Mouse (Mus musculus) midbrain, postnatal 0 days (tissue): ENCODE results near the gene Cbx6. TPM values are rescaled to one million over a fixed set of nuclear protein-coding genes. Genes with fewer than 3 reads are reported as not detected.

Experiments
- ATAC-seq: fragments of 200-750 bp; cut with Nextera tagmentation; 2 replicates; pipeline ENCODE4 v1.8.0; 2017; ENCODE audit warnings: moderate number of reproducible peaks, mild to moderate bottlenecking, moderate TSS enrichment, moderate library complexity; ENCODE audit not compliant: low FRiP score
- DNase-seq: peaks from one replicate; pipeline ENCODE4 v3.0.0-alpha.2; 2015; ENCODE audit warnings: low spot score
- H3K27ac ChIP-seq: fragments of 300-500 bp; sonication (generic); 2 replicates; pipeline ENCODE4 v1.5.1; 2014; ENCODE audit warnings: low read depth, mild to moderate bottlenecking, low read length, mixed read lengths
- H3K27me3 ChIP-seq: fragments of 300-500 bp; sonication (generic); 2 replicates; pipeline ENCODE4 v1.6.1; 2014; ENCODE audit warnings: low read length, control low read depth, mixed read lengths; ENCODE audit not compliant: insufficient read depth
- H3K36me3 ChIP-seq: fragments of 300-500 bp; sonication (generic); 2 replicates; pipeline ENCODE4 v1.6.1; 2014; ENCODE audit warnings: low read length, control low read depth, mixed read lengths; ENCODE audit not compliant: insufficient read depth
- H3K4me1 ChIP-seq: fragments of 300-500 bp; sonication (generic); 2 replicates; pipeline ENCODE4 v1.6.1; 2014; ENCODE audit warnings: mild to moderate bottlenecking, control low read depth, antibody characterized with exemption, low read length, mixed read lengths; ENCODE audit not compliant: insufficient read depth
- H3K4me2 ChIP-seq: fragments of 300-500 bp; sonication (generic); 2 replicates; pipeline ENCODE4 v1.6.1; 2014; ENCODE audit warnings: low read depth, mild to moderate bottlenecking, low read length, mixed read lengths; ENCODE audit not compliant: poor library complexity, severe bottlenecking
- H3K4me3 ChIP-seq: fragments of 300-500 bp; sonication (generic); 2 replicates; pipeline ENCODE4 v1.5.1; 2014; ENCODE audit warnings: low read depth, mild to moderate bottlenecking, low read length, moderate library complexity
- H3K9ac ChIP-seq: fragments of 300-500 bp; sonication (generic); replicated peaks from 2 replicates; pipeline ENCODE4 v1.6.1; 2014; ENCODE audit warnings: mild to moderate bottlenecking, low read length, moderate library complexity, mixed read lengths; ENCODE audit not compliant: poor library complexity, severe bottlenecking
- H3K9me3 ChIP-seq: fragments of 300-500 bp; sonication (generic); 2 replicates; pipeline ENCODE4 v1.6.1; 2016; ENCODE audit warnings: low read length, control low read depth
- CTCF ChIP-seq: IDR thresholded peaks from 2 replicates; pipeline ENCODE4 v1.5.1; 2016; ENCODE audit warnings: antibody characterized with exemption, mild to moderate bottlenecking
- WGBS: fragments of 180-500 bp; shearing (Covaris S2); extraction: QIAGEN DNeasy Blood & Tissue Kit; methylation state at CpG from one replicate; pipeline ENCODE4 v1.1.7; 2014; 5-methylcytosine and 5-hydroxymethylcytosine counted together
- polyA plus RNA-seq: library from polyadenylated mRNA; unstranded; fragments of >200 nt; fragmentation: Nextera tagmentation; extraction: Ambion mirVana; gene quantifications from 2 replicates; pipeline ENCODE4 v1.2.1, GENCODE M21; 2015
- total RNA-seq: library from RNA; depleted of rRNA; stranded (reverse); fragments of >200 nt; gene quantifications from 2 replicates; pipeline ENCODE4 v1.2.3, GENCODE M21; 2014

Gene Cbx6
- total and polyA plus RNA-seq, 2 experiments from 2014 or later: 65.0 to 118 TPM

DNA sequence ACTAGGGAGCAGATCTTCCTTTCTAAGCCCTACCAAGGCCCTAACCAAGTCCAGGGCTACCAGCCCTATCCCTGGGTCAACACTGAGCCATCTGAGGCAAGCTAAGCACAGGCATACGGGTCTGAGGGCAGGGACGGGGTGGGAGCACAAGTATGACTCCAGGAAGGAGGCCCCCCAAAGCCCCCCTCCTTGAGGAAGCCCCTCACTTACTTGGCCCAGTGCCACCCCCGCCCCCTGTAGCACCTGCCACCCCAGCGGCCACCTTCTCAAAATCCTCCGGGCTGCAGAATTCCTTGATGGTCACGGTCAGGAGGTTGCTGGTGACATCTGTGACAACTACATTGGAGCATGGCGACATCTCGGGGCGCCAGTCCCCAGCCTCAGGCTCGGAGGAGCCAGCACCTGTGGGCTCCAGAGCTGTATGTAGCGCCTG, 6.7 kb downstream of the Cbx6 start:
- no peaks in the 10 kb centered on the region for H3K27me3 ChIP-seq
- no peak for TF ChIP-seq CTCF
- peaks cover 9% of the 10 kb centered on the region; the same call in 1 of the 2 replicates for H3K4me1 ChIP-seq
- no peak overlapping the region for H3K4me2 ChIP-seq
- no peaks in the 10 kb centered on the region for H3K9me3 ChIP-seq
- peak overlapping the region; percentile 39; the same call in 1 of the 2 replicates for H3K9ac ChIP-seq
- no peak overlapping the region for H3K4me3 ChIP-seq
- WGBS: 67% methylated on average over 11 of the region's 11 CpGs
- H3K27ac ChIP-seq: 0 out of 2 replicates have a peak overlapping the region, but pooled peaks have one; percentile 6
- ATAC-seq (no peak), DNase-seq (no peak)
- peaks cover 27% of the 10 kb centered on the region for H3K36me3 ChIP-seq

DNA sequence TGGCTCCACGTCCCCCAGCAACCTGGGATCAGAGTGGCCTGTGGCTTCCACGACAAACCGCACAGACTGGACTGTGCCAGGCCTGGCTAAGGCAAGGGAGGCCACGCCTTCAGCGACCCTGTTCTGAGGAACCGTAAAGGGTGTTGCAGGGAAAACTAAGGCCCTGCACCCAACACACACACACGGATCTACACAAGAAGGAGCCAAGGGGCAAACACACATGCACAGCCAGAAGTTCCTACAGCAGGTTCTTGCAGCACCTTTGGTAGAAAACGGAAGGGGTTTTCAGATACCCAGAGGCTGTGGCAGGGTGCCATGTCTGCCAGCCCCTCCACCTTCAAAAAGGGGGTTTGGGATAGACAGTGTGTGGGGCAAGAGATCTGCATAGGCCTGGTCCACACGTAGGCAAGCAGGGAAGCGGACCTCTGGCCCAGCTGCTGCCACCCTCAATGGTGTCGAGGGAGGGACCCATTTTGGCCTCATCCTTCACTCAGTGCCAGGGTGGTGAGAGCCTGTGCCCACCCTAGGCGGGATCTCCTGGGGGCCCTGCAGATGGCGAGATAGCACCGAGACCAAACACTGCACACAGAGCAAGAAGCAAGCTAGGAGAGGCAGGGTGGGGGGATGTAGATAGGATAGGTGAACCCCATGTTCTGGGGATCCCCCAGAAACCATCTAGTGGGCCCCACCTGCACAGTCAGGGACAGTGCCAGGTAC, 7.3 kb downstream of the Cbx6 start:
- Histone ChIP-seq H3K4me1 (peaks cover 9% of the 10 kb centered on the region; the same call in 1 of the 2 replicates), H3K4me3 (no peak overlapping the region), H3K36me3 (peaks cover 29% of the 10 kb centered on the region), H3K27me3 (no peaks in the 10 kb centered on the region), H3K9ac (peak overlapping the region; percentile 39; the same call in 1 of the 2 replicates), H3K27ac (peak overlapping the region; percentile 6; the same call in 1 of the 2 replicates), H3K9me3 (no peaks in the 10 kb centered on the region), H3K4me2 (no peak overlapping the region)
- DNase-seq (no peak), ATAC-seq (no peak)
- 86% methylated on average over 14 of the region's 14 CpGs for WGBS
- no peak for TF ChIP-seq CTCF

DNA sequence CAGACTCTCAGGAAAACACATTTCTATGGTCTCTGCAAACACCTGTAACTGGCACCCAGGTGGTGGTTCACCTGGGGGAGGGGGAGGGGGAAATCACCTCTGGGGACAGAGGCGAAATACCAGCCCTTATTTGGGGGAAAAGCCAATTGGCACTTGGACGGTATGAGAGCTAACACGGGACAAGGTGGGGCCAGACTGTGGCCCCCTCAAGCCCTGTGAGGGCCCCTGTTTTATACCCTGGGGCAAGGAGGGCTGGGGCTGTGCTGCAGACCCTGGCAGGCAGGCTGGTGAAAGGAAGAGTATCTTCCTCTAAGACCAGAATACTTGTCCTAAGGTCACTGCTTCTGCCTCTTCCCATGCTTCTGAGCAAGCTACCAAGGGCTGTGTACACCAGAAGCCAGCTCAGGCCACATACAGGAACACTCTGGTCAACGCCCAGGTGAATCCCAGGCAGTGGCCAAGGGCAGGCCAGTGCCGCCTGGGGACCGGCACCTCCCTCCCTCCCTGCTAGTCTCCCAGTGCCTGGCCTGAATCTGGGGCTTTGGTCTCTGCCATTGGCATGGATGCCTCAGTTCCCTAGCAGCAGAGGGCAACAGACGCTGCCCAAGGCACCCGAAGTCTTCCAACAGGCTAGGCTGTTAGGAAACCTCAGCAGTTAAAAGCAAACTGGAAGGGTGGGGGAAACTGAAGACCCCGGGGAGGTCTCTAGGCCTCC, 8.1 kb downstream of the Cbx6 start:
- Histone ChIP-seq H3K27me3 (no peaks in the 10 kb centered on the region), H3K4me2 (no peak overlapping the region), H3K9ac (no peak overlapping the region), H3K27ac (no peak overlapping the region), H3K36me3 (peaks cover 26% of the 10 kb centered on the region), H3K4me3 (no peak overlapping the region), H3K4me1 (0 out of 2 replicates have a peak, but pooled peaks cover 4% of the 10 kb centered on the region), H3K9me3 (no peaks in the 10 kb centered on the region)
- no peak for TF ChIP-seq CTCF
- ATAC-seq (no peak), DNase-seq (no peak)
- WGBS: 89% methylated on average over 9 of the region's 9 CpGs

DNA sequence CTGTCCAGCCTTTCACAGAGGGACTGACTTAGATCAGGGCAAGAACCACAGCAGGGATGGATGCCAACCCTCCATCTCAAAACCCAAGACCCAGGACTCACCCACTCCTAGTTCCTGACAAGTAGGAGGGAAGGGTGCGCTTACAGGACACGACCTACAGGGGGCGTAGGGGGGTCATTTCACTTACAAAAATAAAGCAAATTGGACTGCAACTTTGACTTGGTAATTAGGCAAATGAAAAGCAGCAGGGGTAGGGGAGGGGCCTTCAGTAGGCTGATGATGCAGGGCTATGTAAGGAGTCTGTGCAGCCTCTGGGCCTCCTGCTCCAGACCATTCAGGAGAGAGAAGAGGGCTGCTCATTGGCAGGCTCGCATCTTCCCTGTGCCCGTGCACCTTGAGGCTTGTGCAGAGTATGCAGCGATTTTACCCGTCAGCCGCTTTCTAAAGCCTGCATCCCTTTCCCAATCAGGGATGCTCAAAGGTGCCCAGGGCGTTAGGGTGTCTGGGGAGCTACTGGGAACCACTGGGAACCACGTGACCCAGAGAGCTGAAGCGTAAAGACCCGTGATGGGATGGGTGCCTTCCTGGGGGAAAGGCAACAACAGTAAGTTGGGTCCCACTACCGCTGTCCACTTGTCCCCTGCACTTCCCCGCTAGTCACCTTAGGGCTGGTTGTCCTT, 9.2 kb downstream of the Cbx6 start:
- TF ChIP-seq CTCF: peak; percentile 74
- ATAC-seq (no peak), DNase-seq (peak; percentile 54)
- Histone ChIP-seq H3K27ac (0 out of 2 replicates have a peak overlapping the region, but pooled peaks have one; percentile 6), H3K9ac (no peak overlapping the region), H3K4me3 (no peak overlapping the region), H3K36me3 (peaks cover 26% of the 10 kb centered on the region), H3K4me1 (0 out of 2 replicates have a peak, but pooled peaks cover 3% of the 10 kb centered on the region), H3K9me3 (no peaks in the 10 kb centered on the region), H3K4me2 (no peak overlapping the region), H3K27me3 (no peaks in the 10 kb centered on the region)
- 51% methylated on average over 14 of the region's 14 CpGs for WGBS

DNA sequence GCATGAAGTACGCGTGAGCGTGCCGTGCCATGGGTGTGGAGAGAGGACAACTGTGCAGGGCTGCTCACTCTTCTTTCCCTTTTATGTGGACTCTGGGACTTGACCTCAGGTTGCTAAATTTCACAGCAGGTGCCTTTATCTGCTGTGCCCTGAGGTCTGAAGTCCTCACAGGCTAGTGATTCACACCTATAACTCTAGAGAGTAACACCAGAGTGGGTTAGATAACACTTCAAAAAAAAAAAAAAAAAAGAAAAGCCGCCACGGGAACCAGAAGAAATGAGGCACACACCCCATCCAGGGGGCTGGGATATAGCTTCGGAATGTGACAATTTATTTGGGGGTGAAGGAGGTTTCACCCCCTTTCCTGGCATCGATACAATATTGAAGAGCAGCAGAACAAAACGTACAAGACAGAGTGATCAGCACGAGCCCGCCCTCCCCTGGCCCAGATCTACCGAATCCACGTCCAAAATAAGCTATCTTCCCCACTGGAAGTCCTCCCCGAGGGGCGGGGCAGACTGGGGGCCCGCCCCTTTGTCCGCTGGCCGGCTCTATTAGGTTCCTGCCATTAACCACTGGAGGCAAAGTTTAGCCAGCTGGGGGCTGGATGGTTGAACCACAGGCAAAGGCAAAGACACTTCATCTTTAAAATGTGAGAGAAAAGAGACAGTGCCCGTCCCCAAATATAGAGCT, 10.8 kb downstream of the Cbx6 start:
- H3K9me3 ChIP-seq: no peaks in the 10 kb centered on the region
- no peak overlapping the region for H3K4me3 ChIP-seq
- TF ChIP-seq CTCF: no peak
- H3K9ac ChIP-seq: no peak overlapping the region
- WGBS: 66% methylated on average over 19 of the region's 19 CpGs
- peaks cover 26% of the 10 kb centered on the region for H3K36me3 ChIP-seq
- no peaks in the 10 kb centered on the region for H3K27me3 ChIP-seq
- DNase-seq: peak; percentile 28
- no peak overlapping the region for H3K4me2 ChIP-seq
- ATAC-seq: no peak
- 0 out of 2 replicates have a peak, but pooled peaks cover 3% of the 10 kb centered on the region for H3K4me1 ChIP-seq
- no peak overlapping the region for H3K27ac ChIP-seq
